Mouse (Mus musculus): ENCODE data around the gene Tprg. TPM values are rescaled to one million over a fixed set of nuclear protein-coding genes. Genes with fewer than 3 reads are reported as not detected.

Gene Tprg
- polyA plus RNA-seq (2015; fragmentation: Nextera tagmentation; extraction: Ambion mirVana): 0.22 TPM in 1 of 2 replicates, not detected in the other

DNA sequence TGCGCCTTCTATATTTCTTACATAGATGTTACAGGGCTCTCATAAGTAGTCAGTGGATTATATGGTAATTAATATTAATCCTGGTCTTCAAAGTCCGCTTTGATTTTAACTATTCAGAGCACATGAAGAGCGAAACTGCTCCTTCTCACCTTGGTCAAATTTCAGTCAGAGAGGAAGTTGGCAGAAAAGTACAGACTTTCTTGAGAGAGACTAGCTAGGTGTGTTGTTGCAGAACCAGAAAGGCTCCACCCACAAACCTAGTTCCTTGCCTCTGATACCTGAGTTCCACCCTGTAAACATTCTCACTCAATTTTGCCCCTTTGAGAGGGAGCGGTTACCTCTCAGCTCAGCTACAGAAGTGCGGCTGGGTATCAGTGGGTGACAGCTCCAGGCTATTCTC lies at the start of gene Tprg:
Gene Tprg, plus strand, starts transcription at position 301 of the 400 bp plus-strand sequence.
- H3K27me3 ChIP-seq (replicated peaks): no peaks in the 10 kb centered on the region
- WGBS: 96% methylated on average over 5 of the region's 5 CpGs
- no peak for ATAC-seq (ENCODE audit: low FRiP score)
- H3K36me3 ChIP-seq: no peaks in the 10 kb centered on the region
- no peak within 1 kb of the TSS for H3K4me2 ChIP-seq
- no peak within 1 kb of the TSS for H3K4me3 ChIP-seq (replicated peaks)
- H3K4me1 ChIP-seq: no peaks in the 10 kb centered on the region
- H3K9ac ChIP-seq (replicated peaks): no peak within 1 kb of the TSS
- H3K9me3 ChIP-seq (replicated peaks): no peaks in the 10 kb centered on the region
- no peak within 1 kb of the TSS for H3K27ac ChIP-seq (replicated peaks)

DNA sequence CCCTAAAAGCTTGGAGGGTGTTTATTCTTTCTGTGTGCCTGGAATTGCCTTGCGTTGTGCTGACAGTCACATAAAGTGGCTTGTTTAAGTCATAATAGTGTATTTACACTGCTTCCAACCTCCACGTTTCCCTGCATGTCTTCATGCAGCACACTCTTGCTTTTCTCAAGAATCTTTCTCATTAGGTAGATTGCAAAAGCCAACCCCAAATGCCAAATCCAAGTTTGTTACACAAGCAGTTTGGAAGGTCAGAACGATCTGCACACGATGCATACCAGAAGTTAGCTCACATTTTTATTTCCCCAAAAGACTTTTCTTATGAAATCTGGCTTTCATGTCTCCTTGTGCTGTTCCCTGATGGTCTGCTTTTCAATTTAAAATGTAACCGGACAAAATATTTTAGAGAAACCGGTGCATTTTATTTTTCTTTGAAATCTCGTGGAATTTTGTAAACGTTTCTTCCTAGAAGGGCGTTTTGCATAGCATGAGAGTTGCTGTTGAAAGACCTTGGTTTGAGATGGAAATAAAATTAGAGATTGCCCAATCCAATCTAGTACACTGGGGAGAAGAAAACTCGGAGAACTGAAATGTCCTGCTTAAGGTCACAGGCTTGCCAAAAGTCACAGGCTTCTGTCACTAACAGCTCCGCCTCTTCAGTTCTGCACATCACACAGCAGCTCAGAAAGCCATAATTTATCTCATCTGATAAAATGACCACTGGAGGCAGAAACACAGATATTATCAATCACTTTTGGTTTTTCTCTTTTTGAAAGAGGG lies 48.2 kb upstream of the Tprg start:
- 78% methylated on average over 11 of the region's 11 CpGs for WGBS
- Histone ChIP-seq H3K27ac (replicated peaks) (no peak overlapping the region), H3K9ac (replicated peaks) (no peak overlapping the region), H3K36me3 (no peaks in the 10 kb centered on the region), H3K4me1 (no peaks in the 10 kb centered on the region), H3K27me3 (replicated peaks) (no peaks in the 10 kb centered on the region), H3K4me2 (no peak overlapping the region), H3K4me3 (replicated peaks) (no peak overlapping the region), H3K9me3 (replicated peaks) (no peaks in the 10 kb centered on the region)
- no peak for ATAC-seq (ENCODE audit: low FRiP score)

DNA sequence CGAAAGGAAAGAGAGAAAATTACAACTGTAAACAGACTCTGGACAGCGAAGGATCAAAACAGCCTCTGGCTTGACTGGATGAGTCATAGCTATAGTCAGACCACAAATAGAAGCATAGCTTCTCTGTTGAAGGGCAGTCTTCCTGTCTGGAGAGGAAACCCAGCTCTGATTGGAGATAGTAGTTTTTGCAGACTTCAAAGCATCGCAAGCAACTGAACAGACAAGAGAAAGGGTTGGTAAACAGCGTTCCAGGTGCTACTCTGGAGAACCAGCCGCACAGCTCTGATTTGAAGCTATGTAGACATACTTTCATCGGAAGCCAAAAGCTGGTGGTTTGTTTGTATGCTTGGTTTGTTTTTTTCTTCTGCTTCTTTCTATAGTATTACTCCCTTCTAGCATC lies 37.7 kb upstream of the Tprg start:
- no peak for ATAC-seq (ENCODE audit: low FRiP score)
- Histone ChIP-seq H3K27ac (replicated peaks) (no peak overlapping the region), H3K36me3 (no peaks in the 10 kb centered on the region), H3K9me3 (replicated peaks) (no peaks in the 10 kb centered on the region), H3K27me3 (replicated peaks) (no peaks in the 10 kb centered on the region), H3K4me2 (no peak overlapping the region), H3K9ac (replicated peaks) (no peak overlapping the region), H3K4me1 (no peaks in the 10 kb centered on the region), H3K4me3 (replicated peaks) (no peak overlapping the region)
- 81% methylated on average over 6 of the region's 6 CpGs for WGBS

DNA sequence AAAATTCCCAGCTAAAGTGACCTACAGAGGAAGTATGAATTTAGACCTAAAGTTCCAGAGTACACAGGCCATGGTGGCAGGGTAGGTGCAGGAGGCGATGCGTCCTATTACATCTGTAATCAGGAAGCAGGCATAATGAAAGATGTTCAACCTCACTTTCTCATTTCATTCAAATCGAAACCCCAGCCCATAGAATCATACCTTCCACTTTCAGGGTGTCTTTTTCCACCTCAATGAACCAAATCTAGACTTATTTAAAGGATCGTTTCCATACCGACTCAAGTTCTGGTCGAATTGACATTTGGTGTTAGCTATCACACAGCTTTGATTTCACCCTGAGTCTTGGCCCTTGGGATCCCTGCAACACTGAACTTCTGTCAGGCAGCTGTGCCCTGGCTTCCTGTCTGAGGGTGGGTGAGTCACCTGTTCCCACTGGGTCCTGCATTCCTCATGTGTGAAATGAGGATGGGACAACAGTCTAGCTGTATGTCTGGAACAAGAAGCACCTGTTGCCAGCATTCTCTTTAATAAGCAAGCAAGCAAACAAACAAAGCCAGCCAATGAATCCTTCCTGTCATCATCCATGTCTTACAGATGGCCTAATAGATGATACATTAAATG lies 36.4 kb upstream of the Tprg start:
- Histone ChIP-seq H3K27ac (replicated peaks) (no peak overlapping the region), H3K36me3 (no peaks in the 10 kb centered on the region), H3K4me2 (no peak overlapping the region), H3K27me3 (replicated peaks) (no peaks in the 10 kb centered on the region), H3K4me1 (no peaks in the 10 kb centered on the region), H3K9me3 (replicated peaks) (no peaks in the 10 kb centered on the region), H3K9ac (replicated peaks) (no peak overlapping the region), H3K4me3 (replicated peaks) (no peak overlapping the region)
- no peak for ATAC-seq (ENCODE audit: low FRiP score)
- WGBS: 90% methylated on average over 6 of the region's 6 CpGs

DNA sequence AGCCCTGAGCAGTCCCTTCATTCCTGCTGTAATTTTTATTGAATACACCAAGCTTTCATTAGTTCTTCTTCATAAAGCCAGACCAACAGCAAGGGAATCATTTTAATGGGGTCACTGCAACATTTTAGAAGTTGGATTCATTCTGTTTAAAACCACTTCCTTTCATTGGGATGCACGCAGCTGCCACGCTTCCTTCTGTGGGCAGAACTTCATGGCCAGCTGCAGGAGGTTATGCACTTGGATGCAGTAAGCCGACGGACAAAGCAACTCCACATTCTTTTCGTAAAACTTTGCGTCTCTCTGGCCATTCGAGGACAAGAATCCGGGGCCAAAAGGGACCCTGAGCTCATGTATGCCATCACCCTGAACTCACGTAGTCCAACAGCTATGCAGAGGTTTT lies 35.5 kb upstream of the Tprg start:
- Histone ChIP-seq H3K36me3 (no peaks in the 10 kb centered on the region), H3K27me3 (replicated peaks) (no peaks in the 10 kb centered on the region), H3K27ac (replicated peaks) (no peak overlapping the region), H3K4me3 (replicated peaks) (no peak overlapping the region), H3K4me2 (no peak overlapping the region), H3K4me1 (peaks cover 3% of the 10 kb centered on the region; the same call in 1 of the 2 replicates), H3K9ac (replicated peaks) (no peak overlapping the region), H3K9me3 (replicated peaks) (no peaks in the 10 kb centered on the region)
- ATAC-seq (ENCODE audit: low FRiP score): no peak
- WGBS: 83% methylated on average over 9 of the region's 9 CpGs

DNA sequence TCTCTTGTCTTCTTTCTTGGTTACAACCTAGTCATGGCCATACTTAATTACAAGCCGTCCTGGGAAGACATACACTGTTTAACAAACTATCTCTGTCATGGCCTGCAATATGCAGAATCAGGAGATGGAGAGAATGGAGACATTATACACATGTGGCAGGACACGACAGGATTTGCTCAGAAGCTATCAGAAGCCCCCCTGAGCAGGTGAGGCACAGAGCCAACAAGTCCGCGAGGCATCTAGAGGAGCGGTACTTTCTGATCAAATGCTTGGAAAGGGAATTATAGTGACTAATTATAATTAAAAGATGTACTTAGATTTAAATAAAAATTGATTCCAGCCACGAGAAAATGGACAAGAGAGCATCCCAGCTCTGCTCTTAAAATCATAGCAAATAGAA lies 32.0 kb upstream of the Tprg start:
- Histone ChIP-seq H3K4me2 (no peak overlapping the region), H3K36me3 (no peaks in the 10 kb centered on the region), H3K27ac (replicated peaks) (peak overlapping the region; percentile 33; the same call in 1 of the 2 replicates), H3K9me3 (replicated peaks) (no peaks in the 10 kb centered on the region), H3K4me1 (peaks cover 3% of the 10 kb centered on the region; the same call in 1 of the 2 replicates), H3K9ac (replicated peaks) (no peak overlapping the region), H3K27me3 (replicated peaks) (no peaks in the 10 kb centered on the region), H3K4me3 (replicated peaks) (no peak overlapping the region)
- 61% methylated on average over 6 of the region's 6 CpGs for WGBS
- ATAC-seq (ENCODE audit: low FRiP score): no peak

DNA sequence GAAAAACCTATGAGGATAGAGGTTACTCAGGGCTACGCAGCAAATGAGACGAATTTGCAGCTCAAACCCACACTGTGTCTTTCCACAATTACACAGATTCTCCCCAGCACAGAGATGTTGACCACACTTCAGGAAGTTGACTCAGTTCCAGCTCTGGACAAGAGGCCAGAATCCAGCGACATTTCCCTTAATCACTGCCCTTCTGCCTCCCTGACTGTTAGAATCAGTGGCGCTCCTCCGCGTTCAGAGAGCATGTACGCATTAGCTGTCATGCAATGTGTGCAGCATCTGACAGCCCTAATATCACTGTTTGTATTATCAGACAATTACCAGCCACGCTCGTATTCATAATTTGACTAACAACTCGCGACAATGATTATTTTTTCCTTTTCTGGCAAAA lies 31.4 kb upstream of the Tprg start:
- H3K4me2 ChIP-seq: peak overlapping the region; percentile 13; the same call in 1 of the 2 replicates
- 0 out of 2 replicates have a peak, but pooled peaks have one; percentile 40 for ATAC-seq (ENCODE audit: low FRiP score)
- no peaks in the 10 kb centered on the region for H3K9me3 ChIP-seq (replicated peaks)
- no peak overlapping the region for H3K9ac ChIP-seq (replicated peaks)
- peak overlapping the region; percentile 33; the same call in 1 of the 2 replicates for H3K27ac ChIP-seq (replicated peaks)
- no peaks in the 10 kb centered on the region for H3K27me3 ChIP-seq (replicated peaks)
- H3K4me1 ChIP-seq: peaks cover 3% of the 10 kb centered on the region; the same call in 1 of the 2 replicates
- no peak overlapping the region for H3K4me3 ChIP-seq (replicated peaks)
- 64% methylated on average over 11 of the region's 11 CpGs for WGBS
- no peaks in the 10 kb centered on the region for H3K36me3 ChIP-seq

DNA sequence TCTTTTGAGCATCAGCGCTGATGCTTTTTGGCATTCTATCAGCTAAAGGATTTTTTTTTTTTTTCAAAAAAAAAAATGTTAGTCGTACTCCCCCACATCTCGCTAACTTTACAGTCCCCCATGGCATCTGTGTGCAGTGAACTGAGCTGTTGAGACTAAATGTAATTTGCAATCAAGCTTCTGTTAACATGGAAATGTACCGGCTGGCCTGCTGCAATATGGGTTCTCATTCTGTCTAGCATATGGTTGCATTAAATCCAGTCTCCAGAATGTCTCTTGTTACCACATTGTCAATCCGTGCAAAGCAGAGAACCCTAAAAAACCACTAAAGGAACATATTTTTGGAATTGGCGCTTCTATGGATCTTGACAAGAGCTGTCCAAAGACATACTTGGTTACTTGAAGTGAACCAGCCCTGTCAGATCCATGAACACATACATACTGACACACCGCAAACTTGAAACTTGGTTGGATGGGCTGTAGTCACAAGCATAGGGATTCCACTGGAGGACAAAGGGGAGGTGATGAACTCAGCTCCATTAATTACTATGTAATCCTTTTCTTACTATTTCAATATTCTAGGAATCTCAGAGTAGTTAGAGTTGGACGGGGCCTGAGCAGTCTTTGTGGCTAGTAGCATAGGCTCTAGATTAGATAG lies 30.9 kb upstream of the Tprg start:
- ATAC-seq (ENCODE audit: low FRiP score): peak; percentile 85
- H3K4me1 ChIP-seq: peaks cover 3% of the 10 kb centered on the region; the same call in 1 of the 2 replicates
- no peak overlapping the region for H3K4me3 ChIP-seq (replicated peaks)
- H3K9ac ChIP-seq (replicated peaks): no peak overlapping the region
- no peaks in the 10 kb centered on the region for H3K27me3 ChIP-seq (replicated peaks)
- H3K27ac ChIP-seq (replicated peaks): no peak overlapping the region
- H3K9me3 ChIP-seq (replicated peaks): no peaks in the 10 kb centered on the region
- H3K4me2 ChIP-seq: no peak overlapping the region
- H3K36me3 ChIP-seq: no peaks in the 10 kb centered on the region
- WGBS: 70% methylated on average over 8 of the region's 8 CpGs

DNA sequence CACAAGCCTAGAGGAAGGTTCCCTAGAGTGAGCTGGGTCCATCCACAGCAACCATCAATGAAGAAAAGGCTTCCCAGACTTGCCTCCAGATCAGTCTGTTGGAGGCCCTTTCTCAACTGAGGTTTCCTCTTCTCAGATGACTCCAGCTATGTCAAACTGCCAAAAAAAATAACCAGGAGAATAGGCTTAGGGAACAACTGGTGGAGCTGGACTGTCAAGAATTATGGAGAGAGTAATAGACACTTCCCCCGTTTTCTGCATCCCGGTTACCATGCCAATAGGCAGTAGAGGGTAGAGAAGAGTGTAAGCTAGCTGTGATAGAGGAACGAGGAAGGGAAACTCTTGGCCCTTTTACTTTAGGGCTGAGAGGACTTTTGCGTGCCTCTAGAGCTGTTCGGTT lies 24.3 kb upstream of the Tprg start:
- no peak for ATAC-seq (ENCODE audit: low FRiP score)
- Histone ChIP-seq H3K9ac (replicated peaks) (no peak overlapping the region), H3K4me3 (replicated peaks) (no peak overlapping the region), H3K4me2 (no peak overlapping the region), H3K4me1 (0 out of 2 replicates have a peak, but pooled peaks cover 4% of the 10 kb centered on the region), H3K9me3 (replicated peaks) (no peaks in the 10 kb centered on the region), H3K36me3 (no peaks in the 10 kb centered on the region), H3K27me3 (replicated peaks) (no peaks in the 10 kb centered on the region; the same call in 1 of the 2 replicates), H3K27ac (replicated peaks) (no peak overlapping the region)
- 93% methylated on average over 5 of the region's 5 CpGs for WGBS

DNA sequence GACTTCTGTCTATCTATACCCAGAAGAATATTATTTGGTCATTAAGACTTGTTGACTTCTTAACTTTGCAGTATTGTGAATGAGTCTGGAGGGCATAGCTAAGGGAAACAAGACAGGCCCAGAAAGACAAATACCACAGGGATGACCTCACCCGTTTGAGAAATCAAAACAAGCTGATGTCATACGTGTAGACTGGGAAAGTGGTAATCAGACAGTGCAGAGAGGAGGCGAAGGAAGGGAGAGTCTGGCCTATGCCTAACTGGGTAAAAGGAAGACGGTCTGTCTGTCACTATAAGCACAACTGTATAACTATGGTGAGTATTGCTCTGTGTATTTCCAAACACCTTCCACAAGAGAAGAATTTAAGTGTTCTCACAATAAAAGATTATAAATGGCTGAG lies 23.7 kb upstream of the Tprg start:
- Histone ChIP-seq H3K27me3 (replicated peaks) (no peaks in the 10 kb centered on the region; the same call in 1 of the 2 replicates), H3K9ac (replicated peaks) (no peak overlapping the region), H3K4me3 (replicated peaks) (no peak overlapping the region), H3K9me3 (replicated peaks) (no peaks in the 10 kb centered on the region), H3K27ac (replicated peaks) (no peak overlapping the region), H3K4me2 (no peak overlapping the region), H3K36me3 (no peaks in the 10 kb centered on the region), H3K4me1 (0 out of 2 replicates have a peak, but pooled peaks cover 4% of the 10 kb centered on the region)
- ATAC-seq (ENCODE audit: low FRiP score): no peak
- WGBS: 86% methylated on average over 4 of the region's 4 CpGs

DNA sequence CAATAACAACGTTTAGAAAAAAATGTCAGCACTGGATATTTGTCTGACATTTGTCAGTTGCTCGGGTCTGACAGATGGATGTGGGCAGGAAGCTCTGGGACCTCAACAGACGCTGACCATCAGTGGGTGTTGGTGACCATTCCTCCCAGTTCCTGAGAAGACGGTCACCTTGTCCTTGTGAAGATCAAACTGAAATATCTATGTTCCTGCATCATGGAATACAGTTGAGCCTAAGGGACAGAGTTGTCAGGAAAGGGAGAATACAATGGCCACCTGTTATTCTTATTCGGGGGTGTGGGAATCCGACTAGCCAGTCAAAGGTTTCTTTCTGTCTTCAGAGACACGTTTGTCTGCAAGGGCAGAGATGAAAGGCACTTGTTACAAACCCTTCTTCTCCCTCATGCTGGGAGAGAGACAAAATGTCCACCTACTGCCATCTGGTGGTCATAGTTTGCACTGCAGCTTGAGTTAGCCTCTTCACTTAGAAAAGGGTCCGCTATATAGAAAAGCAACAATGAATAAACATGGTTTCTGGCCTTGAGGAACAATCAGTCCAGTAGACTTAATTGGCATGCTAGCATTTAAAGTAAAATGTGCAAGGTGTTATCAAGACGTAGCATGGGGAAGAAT lies 23.0 kb upstream of the Tprg start:
- WGBS: 42% methylated on average over 9 of the region's 9 CpGs

More for the DNA sequence above, 23.0 kb upstream of the Tprg start:
- ATAC-seq (ENCODE audit: low FRiP score): peak; percentile 66
- Histone ChIP-seq H3K36me3 (no peaks in the 10 kb centered on the region), H3K27me3 (replicated peaks) (no peaks in the 10 kb centered on the region; the same call in 1 of the 2 replicates), H3K4me1 (0 out of 2 replicates have a peak, but pooled peaks cover 4% of the 10 kb centered on the region), H3K9ac (replicated peaks) (no peak overlapping the region), H3K27ac (replicated peaks) (no peak overlapping the region), H3K4me3 (replicated peaks) (no peak overlapping the region), H3K4me2 (no peak overlapping the region), H3K9me3 (replicated peaks) (no peaks in the 10 kb centered on the region)
